Mouse (Mus musculus): ENCODE results near the gene Bbs9. TPM values are rescaled to one million over a fixed set of nuclear protein-coding genes. Genes with fewer than 3 reads are reported as not detected.

Gene Bbs9
- polyA plus RNA-seq, 1 experiment from 2014 or later = 7.1 TPM

DNA sequence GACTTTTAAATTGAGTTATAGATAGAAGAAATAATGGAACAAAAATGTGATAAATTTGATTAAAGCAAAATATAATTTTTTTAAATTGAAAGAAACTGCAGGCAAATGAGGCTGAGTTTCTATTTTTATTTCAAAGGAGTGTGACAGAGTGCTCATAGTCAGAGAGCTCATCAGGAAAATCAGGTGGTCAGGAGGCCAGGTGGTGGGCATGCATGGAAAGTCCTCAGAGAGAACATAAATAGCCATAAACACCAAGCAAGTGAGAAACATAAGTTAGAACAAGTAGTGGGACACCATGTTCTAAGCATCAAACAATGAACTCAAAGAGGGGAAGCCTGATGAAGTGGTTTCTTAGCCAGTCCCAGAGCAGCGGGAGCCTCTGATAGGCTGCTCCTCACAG, 266.5 kb downstream of the Bbs9 start:
- no peak overlapping the region for H3K4me3 ChIP-seq (ENCODE audit: low read depth, low read length)

DNA sequence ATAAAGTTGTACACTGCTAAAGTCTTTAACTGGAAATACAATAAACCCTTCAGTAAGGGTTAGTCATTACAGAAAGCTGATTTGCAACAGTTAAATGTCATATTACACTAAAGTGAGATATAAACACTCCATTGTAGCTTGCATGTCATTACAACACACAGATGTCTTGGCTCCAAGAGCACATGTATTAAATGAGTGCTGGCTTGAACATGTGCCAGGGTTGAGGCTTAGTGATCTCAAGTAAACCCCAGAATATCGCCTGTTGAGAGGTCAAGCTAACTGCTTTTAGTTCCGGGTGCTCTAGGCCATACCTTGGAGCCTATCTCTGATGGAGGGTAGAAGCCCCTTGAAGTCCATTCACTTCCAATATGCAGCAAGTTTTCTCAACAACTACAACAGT, 273.1 kb downstream of the Bbs9 start:
- Histone ChIP-seq H3K36me3 (ENCODE audit: insufficient read depth, low read length) (no peaks in the 10 kb centered on the region), H3K4me2 (replicated peaks; ENCODE audit: low read depth, low read length) (no peak overlapping the region), H3K27ac (ENCODE audit: low read length) (peak overlapping the region; percentile 48), H3K4me1 (ENCODE audit: insufficient read depth, low read depth, low read length) (no peaks in the 10 kb centered on the region), H3K9me3 (ENCODE audit: low read length) (no peaks in the 10 kb centered on the region), H3K4me3 (ENCODE audit: low read depth, low read length) (no peak overlapping the region), H3K9ac (replicated peaks; ENCODE audit: low read depth) (no peak overlapping the region), H3K27me3 (replicated peaks; ENCODE audit: insufficient read depth, low read length) (no peaks in the 10 kb centered on the region)
- WGBS = 45% methylated on average over 2 of the region's 2 CpGs
- TF ChIP-seq EP300 (IDR thresholded peaks at IDR 0.05) = peak; percentile 70
- no peak for TF ChIP-seq CTCF (IDR thresholded peaks at IDR 0.05)
- DNase-seq (ENCODE audit: low spot score) (peak; percentile 91), ATAC-seq (peak; percentile 34)

More for the DNA sequence above, 266.5 kb downstream of the Bbs9 start:
- Histone ChIP-seq H3K27ac (ENCODE audit: low read length) (no peak overlapping the region), H3K9ac (replicated peaks; ENCODE audit: low read depth) (no peak overlapping the region), H3K9me3 (ENCODE audit: low read length) (no peaks in the 10 kb centered on the region), H3K4me2 (replicated peaks; ENCODE audit: low read depth, low read length) (no peak overlapping the region), H3K36me3 (ENCODE audit: insufficient read depth, low read length) (no peaks in the 10 kb centered on the region), H3K4me1 (ENCODE audit: insufficient read depth, low read depth, low read length) (no peaks in the 10 kb centered on the region), H3K27me3 (replicated peaks; ENCODE audit: insufficient read depth, low read length) (no peaks in the 10 kb centered on the region)
- DNase-seq (ENCODE audit: low spot score) (no peak), ATAC-seq (no peak)
- TF ChIP-seq EP300 (IDR thresholded peaks at IDR 0.05) = no peak
- no peak for TF ChIP-seq CTCF (IDR thresholded peaks at IDR 0.05)
- WGBS = 90% methylated on average over 1 of the region's 1 CpGs

DNA sequence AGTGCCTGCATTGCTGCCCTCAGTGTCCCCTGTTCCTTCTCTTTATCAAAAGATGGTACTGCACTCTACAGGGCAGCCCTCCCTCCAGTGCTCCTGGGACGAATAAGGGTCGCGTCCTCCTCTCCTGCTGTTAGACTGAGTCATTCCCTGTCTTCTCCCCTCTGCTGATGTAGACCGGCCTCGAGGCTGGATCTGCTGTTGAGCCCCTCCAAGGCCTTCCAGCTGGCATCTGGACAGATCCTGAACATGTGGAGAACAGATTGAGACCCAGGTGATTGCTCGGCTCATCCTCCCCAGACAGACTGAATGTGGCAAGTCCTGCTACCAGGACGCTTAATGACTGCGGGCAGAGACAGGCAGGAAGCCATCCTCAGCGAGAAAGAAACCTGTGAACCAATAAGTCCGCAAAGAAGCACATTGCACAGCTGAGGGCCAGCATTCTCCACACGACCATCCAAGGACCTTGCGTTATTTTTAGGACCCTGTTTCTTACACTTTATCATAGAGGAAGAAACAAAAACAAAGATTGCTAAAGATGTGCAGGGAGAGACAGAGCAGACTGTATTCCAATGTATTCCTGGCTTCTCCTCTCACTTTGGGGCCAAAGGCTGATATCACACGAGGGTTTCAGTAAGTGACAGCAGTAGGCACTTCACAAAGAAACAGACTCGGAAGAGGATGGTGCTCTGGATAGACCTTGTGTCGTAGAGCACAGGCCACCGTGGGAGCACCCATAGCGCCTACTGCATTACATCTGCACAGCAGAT, 275.4 kb downstream of the Bbs9 start:
- H3K4me2 ChIP-seq (replicated peaks; ENCODE audit: low read depth, low read length) = no peak overlapping the region
- H3K4me1 ChIP-seq (ENCODE audit: insufficient read depth, low read depth, low read length) = no peaks in the 10 kb centered on the region
- H3K36me3 ChIP-seq (ENCODE audit: insufficient read depth, low read length) = no peaks in the 10 kb centered on the region
- TF ChIP-seq EP300 (IDR thresholded peaks at IDR 0.05) (peak; percentile 93), CTCF (IDR thresholded peaks at IDR 0.05) (no peak)
- no peaks in the 10 kb centered on the region for H3K9me3 ChIP-seq (ENCODE audit: low read length)
- ATAC-seq (peak; percentile 85), DNase-seq (ENCODE audit: low spot score) (peak; percentile 89)
- H3K4me3 ChIP-seq (ENCODE audit: low read depth, low read length) = no peak overlapping the region
- peak overlapping the region; percentile 66 for H3K27ac ChIP-seq (ENCODE audit: low read length)
- no peak overlapping the region for H3K9ac ChIP-seq (replicated peaks; ENCODE audit: low read depth)
- WGBS = 60% methylated on average over 17 of the region's 17 CpGs
- no peaks in the 10 kb centered on the region for H3K27me3 ChIP-seq (replicated peaks; ENCODE audit: insufficient read depth, low read length)

DNA sequence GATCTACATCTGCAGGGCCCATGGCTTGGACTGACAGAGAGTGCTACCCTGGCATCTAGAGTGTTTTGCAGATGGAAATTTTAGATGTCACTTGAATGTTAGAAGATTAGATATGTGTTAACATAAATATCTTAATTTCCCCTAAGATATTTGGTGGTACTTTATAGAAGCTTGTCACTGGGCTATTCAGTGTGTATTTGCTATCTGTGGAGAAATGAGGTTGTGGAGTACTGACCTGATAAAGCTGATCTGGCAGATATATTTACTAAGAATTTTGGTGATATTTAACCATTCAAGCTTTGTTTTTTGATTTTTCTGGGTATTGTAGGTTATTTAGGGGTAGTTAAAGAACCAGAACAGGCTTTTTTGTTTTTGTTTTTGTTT, 276.0 kb downstream of the Bbs9 start:
- Histone ChIP-seq H3K4me2 (replicated peaks; ENCODE audit: low read depth, low read length) (no peak overlapping the region), H3K9ac (replicated peaks; ENCODE audit: low read depth) (no peak overlapping the region), H3K4me3 (ENCODE audit: low read depth, low read length) (no peak overlapping the region), H3K27ac (ENCODE audit: low read length) (0 out of 2 replicates have a peak overlapping the region, but pooled peaks have one; percentile 9), H3K36me3 (ENCODE audit: insufficient read depth, low read length) (no peaks in the 10 kb centered on the region), H3K4me1 (ENCODE audit: insufficient read depth, low read depth, low read length) (no peaks in the 10 kb centered on the region), H3K27me3 (replicated peaks; ENCODE audit: insufficient read depth, low read length) (no peaks in the 10 kb centered on the region), H3K9me3 (ENCODE audit: low read length) (no peaks in the 10 kb centered on the region)
- DNase-seq (ENCODE audit: low spot score) (no peak), ATAC-seq (no peak)
- TF ChIP-seq EP300 (IDR thresholded peaks at IDR 0.05) (no peak), CTCF (IDR thresholded peaks at IDR 0.05) (no peak)

DNA sequence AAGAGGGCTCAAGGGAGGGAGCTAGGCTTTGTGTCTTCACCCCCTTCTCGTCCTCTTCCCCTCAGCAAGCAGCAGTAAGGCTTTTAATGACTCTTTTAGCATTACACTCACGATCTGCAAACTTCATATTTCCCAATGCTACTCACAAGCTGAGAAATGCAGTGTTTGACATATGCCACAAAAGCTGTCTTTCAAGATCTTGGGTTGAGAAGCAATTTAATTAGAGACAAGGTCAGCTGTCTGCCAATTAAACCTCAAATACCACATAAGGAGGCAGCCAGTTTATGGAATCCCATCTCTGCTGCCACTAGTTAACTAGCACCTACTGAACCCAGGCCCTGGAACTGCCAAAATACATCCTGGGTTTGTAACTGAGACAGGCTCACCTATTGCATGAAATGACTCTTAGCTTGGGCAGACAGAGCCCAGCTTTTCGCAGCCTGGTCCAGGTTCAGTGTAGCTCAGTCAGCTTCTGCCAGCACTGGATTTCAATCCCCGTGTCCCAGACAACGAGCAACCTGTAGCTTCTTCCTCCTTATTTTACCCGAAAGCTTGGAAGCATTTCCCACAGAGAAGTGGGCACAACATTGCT, 278.7 kb downstream of the Bbs9 start:
- no peaks in the 10 kb centered on the region for H3K9me3 ChIP-seq (ENCODE audit: low read length)
- whole genome bisulfite sequencing = 68% methylated on average over 6 of the region's 6 CpGs
- no peak overlapping the region for H3K4me2 ChIP-seq (replicated peaks; ENCODE audit: low read depth, low read length)
- H3K36me3 ChIP-seq (ENCODE audit: insufficient read depth, low read length) = no peaks in the 10 kb centered on the region
- H3K4me1 ChIP-seq (ENCODE audit: insufficient read depth, low read depth, low read length) = no peaks in the 10 kb centered on the region
- H3K9ac ChIP-seq (replicated peaks; ENCODE audit: low read depth) = no peak overlapping the region
- peak; percentile 45 for DNase-seq (ENCODE audit: low spot score)
- H3K4me3 ChIP-seq (ENCODE audit: low read depth, low read length) = no peak overlapping the region
- TF ChIP-seq EP300 (IDR thresholded peaks at IDR 0.05) (no peak), CTCF (IDR thresholded peaks at IDR 0.05) (no peak)
- ATAC-seq = no peak
- H3K27ac ChIP-seq (ENCODE audit: low read length) = no peak overlapping the region
- H3K27me3 ChIP-seq (replicated peaks; ENCODE audit: insufficient read depth, low read length) = no peaks in the 10 kb centered on the region

DNA sequence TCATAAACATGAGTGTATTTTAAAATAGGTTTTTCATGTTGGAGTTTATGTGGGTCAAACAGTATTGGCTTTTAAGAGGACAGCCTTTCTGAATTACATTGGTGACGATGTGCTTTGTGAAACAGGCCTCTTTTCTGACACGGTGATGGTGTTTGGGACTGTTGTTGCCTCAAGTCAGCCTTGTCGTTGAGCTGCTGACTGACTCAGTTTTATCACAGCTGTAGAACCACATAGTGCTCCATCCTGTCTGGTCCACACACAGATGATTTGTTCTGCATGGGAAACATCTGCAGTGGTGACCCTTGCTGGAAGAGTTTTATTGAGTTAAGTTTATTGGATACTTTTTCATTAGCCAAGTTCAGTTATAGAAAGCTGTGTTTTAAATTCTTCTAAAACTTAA, 283.0 kb downstream of the Bbs9 start:
- DNase-seq (ENCODE audit: low spot score) = peak; percentile 42
- no peaks in the 10 kb centered on the region for H3K27me3 ChIP-seq (replicated peaks; ENCODE audit: insufficient read depth, low read length)
- H3K36me3 ChIP-seq (ENCODE audit: insufficient read depth, low read length) = no peaks in the 10 kb centered on the region
- TF ChIP-seq EP300 (IDR thresholded peaks at IDR 0.05) (no peak), CTCF (IDR thresholded peaks at IDR 0.05) (no peak)
- WGBS = 53% methylated on average over 3 of the region's 3 CpGs
- no peak overlapping the region for H3K4me2 ChIP-seq (replicated peaks; ENCODE audit: low read depth, low read length)
- H3K4me3 ChIP-seq (ENCODE audit: low read depth, low read length) = no peak overlapping the region
- H3K9me3 ChIP-seq (ENCODE audit: low read length) = no peaks in the 10 kb centered on the region
- H3K4me1 ChIP-seq (ENCODE audit: insufficient read depth, low read depth, low read length) = no peaks in the 10 kb centered on the region
- no peak overlapping the region for H3K9ac ChIP-seq (replicated peaks; ENCODE audit: low read depth)
- peak; percentile 41; the same call in 1 of the 2 replicates for ATAC-seq
- no peak overlapping the region for H3K27ac ChIP-seq (ENCODE audit: low read length)
